Mouse (Mus musculus): ENCODE results near the gene Ociad1. TPM values are rescaled to one million over a fixed set of nuclear protein-coding genes. Genes with fewer than 3 reads are reported as not detected.

Gene Ociad1
- polyA plus RNA-seq, 1 experiment from 2014 or later: 212 TPM

DNA sequence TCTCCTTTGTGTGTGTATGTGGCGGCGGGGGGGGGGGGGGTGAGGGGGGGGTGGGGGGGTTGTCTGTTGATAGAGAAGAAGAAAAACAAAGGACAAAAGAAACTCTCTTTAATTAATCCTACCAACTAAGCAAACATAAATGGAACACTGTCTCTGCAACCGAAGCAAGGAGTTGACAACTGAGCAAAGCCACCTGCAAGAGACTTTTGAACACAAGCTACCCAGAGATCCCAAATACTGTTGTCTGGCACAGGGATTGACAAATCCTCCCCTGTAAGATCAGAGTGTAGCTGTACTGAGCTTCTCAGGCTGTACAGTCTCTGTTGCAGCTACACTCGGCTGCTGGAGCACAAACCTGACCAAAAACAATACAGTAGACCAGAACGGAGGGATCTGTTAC, 28.5 kb upstream of the Ociad1 start:
- H3K4me3 ChIP-seq: no peak overlapping the region
- H3K27me3 ChIP-seq: no peaks in the 10 kb centered on the region
- H3K9me3 ChIP-seq (replicated peaks): no peaks in the 10 kb centered on the region
- H3K9ac ChIP-seq: no peak overlapping the region
- no peaks in the 10 kb centered on the region for H3K4me1 ChIP-seq
- no peak for ATAC-seq
- 62% methylated on average over 5 of the region's 5 CpGs for WGBS
- H3K36me3 ChIP-seq (ENCODE audit: poor library complexity, severe bottlenecking): no peaks in the 10 kb centered on the region
- H3K27ac ChIP-seq: no peak overlapping the region
- H3K4me2 ChIP-seq: no peak overlapping the region

DNA sequence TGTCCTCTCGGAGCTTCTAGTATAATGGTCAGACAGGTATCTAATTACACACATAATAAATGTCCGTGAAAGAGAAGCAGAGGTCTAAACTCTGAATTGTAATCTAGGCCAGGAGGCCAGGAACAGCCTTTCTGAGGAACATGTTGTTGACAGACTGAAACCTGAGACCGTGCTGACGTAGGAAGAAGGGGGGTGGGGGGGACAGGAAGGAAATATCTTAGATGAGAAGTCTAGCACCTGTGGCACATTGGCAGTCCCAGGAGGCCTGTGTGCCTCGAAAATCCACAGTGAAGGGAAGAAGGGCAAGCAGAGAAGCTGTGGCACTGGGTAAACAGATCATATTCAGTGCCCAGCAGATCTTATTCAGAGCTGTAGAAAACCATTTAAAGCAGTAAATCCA, 27.1 kb upstream of the Ociad1 start:
- Histone ChIP-seq H3K27ac (no peak overlapping the region), H3K9me3 (replicated peaks) (no peaks in the 10 kb centered on the region), H3K27me3 (no peaks in the 10 kb centered on the region), H3K4me1 (no peaks in the 10 kb centered on the region), H3K4me3 (no peak overlapping the region), H3K4me2 (no peak overlapping the region), H3K36me3 (ENCODE audit: poor library complexity, severe bottlenecking) (no peaks in the 10 kb centered on the region), H3K9ac (no peak overlapping the region)
- 78% methylated on average over 5 of the region's 5 CpGs for WGBS
- ATAC-seq: no peak

DNA sequence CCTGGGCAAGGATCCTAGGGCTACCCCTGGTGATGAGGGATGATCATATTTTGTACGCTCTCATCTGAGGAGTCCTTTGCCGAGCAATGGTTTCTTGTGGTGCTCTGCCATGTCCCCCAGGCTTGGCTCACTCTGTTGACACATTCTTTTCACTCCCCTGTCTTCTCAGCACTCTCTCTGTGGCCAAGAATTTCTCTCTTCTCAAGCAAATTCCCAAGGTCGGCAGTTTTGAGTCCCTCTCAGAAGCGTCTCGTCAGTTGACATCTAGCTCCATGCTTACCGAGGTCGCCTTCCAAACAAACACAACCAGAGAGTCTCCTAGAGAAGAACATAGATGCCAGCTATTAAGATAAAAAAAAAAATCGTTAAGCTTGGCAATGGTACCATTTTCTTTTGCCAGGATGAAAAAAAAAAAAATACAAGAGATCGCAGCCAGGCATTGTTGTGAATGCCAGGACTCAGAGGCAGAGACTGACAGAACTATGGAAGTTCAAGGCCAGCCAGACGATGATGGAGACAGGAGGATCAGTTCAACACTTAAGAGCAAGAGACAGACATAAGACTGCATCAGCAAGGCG, 23.9 kb upstream of the Ociad1 start:
- Histone ChIP-seq H3K9ac (no peak overlapping the region), H3K27me3 (no peaks in the 10 kb centered on the region), H3K9me3 (replicated peaks) (no peaks in the 10 kb centered on the region), H3K4me1 (0 out of 2 replicates have a peak, but pooled peaks cover 6% of the 10 kb centered on the region), H3K27ac (no peak overlapping the region), H3K4me3 (no peak overlapping the region), H3K36me3 (ENCODE audit: poor library complexity, severe bottlenecking) (no peaks in the 10 kb centered on the region), H3K4me2 (no peak overlapping the region)
- WGBS: 84% methylated on average over 11 of the region's 11 CpGs
- no peak for ATAC-seq

DNA sequence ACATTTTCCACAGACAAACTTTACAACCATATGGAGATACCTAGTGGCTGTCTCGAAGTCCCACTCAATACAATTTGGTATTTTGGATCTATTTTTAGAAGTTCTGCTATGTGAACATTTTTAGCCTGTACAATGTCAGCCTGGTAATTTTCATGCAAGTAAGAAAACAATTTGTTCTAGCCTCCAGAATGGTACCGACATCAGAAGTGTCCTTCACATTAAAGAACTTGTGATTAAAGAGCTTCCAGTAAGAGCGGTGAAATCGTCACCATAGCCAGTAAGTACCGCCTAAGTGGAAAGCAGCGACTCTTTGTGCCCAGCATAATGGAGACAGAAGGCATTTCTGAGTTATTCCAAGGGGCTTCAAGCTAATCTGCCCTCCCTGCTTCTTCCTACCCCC, 22.0 kb upstream of the Ociad1 start:
- H3K4me2 ChIP-seq: no peak overlapping the region
- H3K36me3 ChIP-seq (ENCODE audit: poor library complexity, severe bottlenecking): no peaks in the 10 kb centered on the region
- no peak overlapping the region for H3K4me3 ChIP-seq
- no peak overlapping the region for H3K9ac ChIP-seq
- WGBS: 65% methylated on average over 6 of the region's 6 CpGs
- H3K9me3 ChIP-seq (replicated peaks): no peaks in the 10 kb centered on the region
- H3K4me1 ChIP-seq: 0 out of 2 replicates have a peak, but pooled peaks cover 6% of the 10 kb centered on the region
- no peak overlapping the region for H3K27ac ChIP-seq
- no peak for ATAC-seq
- no peaks in the 10 kb centered on the region for H3K27me3 ChIP-seq

DNA sequence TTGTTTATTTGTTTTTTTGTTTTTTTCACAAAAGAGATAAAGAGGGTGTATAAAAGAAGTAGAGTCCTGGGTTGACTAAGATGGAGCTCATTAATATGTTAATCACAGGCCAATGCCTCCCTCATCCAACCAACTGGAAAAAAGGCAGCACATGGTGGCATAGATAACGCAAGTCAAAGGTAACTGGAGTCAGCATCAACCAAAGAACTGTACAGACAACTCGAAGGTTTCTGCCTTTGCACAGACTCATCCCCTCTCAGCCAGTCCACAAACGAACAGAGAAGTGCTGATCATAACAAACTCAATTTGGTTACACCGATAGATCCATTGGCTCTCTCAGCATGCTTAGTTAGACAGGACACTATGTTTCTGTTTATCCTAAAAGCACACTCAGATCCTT, 19.4 kb upstream of the Ociad1 start:
- WGBS: 66% methylated on average over 4 of the region's 4 CpGs
- H3K9me3 ChIP-seq (replicated peaks): no peaks in the 10 kb centered on the region
- ATAC-seq: no peak
- no peak overlapping the region for H3K27ac ChIP-seq
- no peak overlapping the region for H3K4me3 ChIP-seq
- H3K9ac ChIP-seq: no peak overlapping the region
- no peaks in the 10 kb centered on the region for H3K36me3 ChIP-seq (ENCODE audit: poor library complexity, severe bottlenecking)
- no peak overlapping the region for H3K4me2 ChIP-seq
- H3K27me3 ChIP-seq: no peaks in the 10 kb centered on the region
- H3K4me1 ChIP-seq: 0 out of 2 replicates have a peak, but pooled peaks cover 6% of the 10 kb centered on the region

DNA sequence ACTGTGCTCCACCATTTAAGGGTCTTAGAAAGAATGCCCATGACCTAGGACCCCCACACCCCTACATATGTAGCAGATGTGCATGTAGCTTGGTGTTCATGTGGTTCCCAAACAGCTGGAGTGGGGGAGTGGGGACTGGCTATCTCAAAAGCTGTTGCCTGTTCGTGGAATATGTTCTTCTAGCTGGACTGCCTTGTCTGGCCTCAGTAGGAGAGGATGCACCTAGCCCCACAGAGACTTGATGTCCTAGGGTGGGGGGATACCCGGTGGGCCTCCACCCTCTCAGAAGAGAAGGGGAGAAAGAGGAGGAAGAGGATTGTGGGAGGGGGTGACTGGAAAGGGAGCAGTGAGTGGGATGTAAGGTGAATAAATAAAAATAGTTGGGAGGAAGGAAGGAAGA, 17.6 kb upstream of the Ociad1 start:
- H3K9ac ChIP-seq: no peak overlapping the region
- H3K9me3 ChIP-seq (replicated peaks): no peaks in the 10 kb centered on the region
- H3K4me2 ChIP-seq: no peak overlapping the region
- no peak for ATAC-seq
- no peaks in the 10 kb centered on the region for H3K36me3 ChIP-seq (ENCODE audit: poor library complexity, severe bottlenecking)
- H3K4me3 ChIP-seq: no peak overlapping the region
- H3K27ac ChIP-seq: no peak overlapping the region
- H3K27me3 ChIP-seq: no peaks in the 10 kb centered on the region
- peaks cover 12% of the 10 kb centered on the region; the same call in 1 of the 2 replicates for H3K4me1 ChIP-seq
- 90% methylated on average over 2 of the region's 2 CpGs for WGBS

DNA sequence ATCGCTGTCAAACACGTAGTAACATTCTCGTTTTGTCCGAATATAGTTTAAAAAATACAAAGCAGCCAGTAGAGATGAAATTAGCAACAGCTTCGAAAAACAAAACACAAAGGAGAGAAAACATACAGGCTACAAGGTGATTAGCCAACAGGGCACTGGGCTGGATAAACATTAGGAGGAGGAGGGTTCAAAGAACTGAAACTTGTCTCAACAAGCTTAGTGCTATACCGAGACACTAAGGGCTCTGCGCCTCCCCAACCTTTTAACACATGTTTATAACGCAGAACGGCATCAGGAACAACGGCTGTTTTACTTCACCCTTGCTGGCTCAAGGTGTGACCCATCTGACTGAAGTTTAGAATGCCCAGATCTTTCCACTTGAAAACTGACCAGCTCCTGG, 13.4 kb upstream of the Ociad1 start:
- Histone ChIP-seq H3K27ac (no peak overlapping the region), H3K36me3 (ENCODE audit: poor library complexity, severe bottlenecking) (no peaks in the 10 kb centered on the region), H3K4me2 (no peak overlapping the region), H3K4me3 (no peak overlapping the region), H3K9ac (no peak overlapping the region), H3K27me3 (no peaks in the 10 kb centered on the region), H3K9me3 (replicated peaks) (no peaks in the 10 kb centered on the region), H3K4me1 (peaks cover 7% of the 10 kb centered on the region; the same call in 1 of the 2 replicates)
- ATAC-seq: no peak
- WGBS: 78% methylated on average over 10 of the region's 10 CpGs

- no peak overlapping the region for H3K9ac ChIP-seq
- H3K27me3 ChIP-seq: no peaks in the 10 kb centered on the region
- no peak overlapping the region for H3K27ac ChIP-seq
- no peak overlapping the region for H3K4me2 ChIP-seq
- WGBS: 56% methylated on average over 4 of the region's 4 CpGs
- H3K9me3 ChIP-seq (replicated peaks): no peaks in the 10 kb centered on the region
- peaks cover 7% of the 10 kb centered on the region; the same call in 1 of the 2 replicates for H3K4me1 ChIP-seq
- ATAC-seq: no peak
- no peak overlapping the region for H3K4me3 ChIP-seq
- H3K36me3 ChIP-seq (ENCODE audit: poor library complexity, severe bottlenecking): no peaks in the 10 kb centered on the region
Observed at GRCm38 (mm10) chr5:73279732-73280566, 12.6 kb upstream of the Ociad1 start.

- no peak overlapping the region for H3K4me3 ChIP-seq
- ATAC-seq: no peak
- H3K9me3 ChIP-seq (replicated peaks): no peaks in the 10 kb centered on the region
- peaks cover 7% of the 10 kb centered on the region; the same call in 1 of the 2 replicates for H3K4me1 ChIP-seq
- no peaks in the 10 kb centered on the region for H3K36me3 ChIP-seq (ENCODE audit: poor library complexity, severe bottlenecking)
- no peak overlapping the region for H3K27ac ChIP-seq
- H3K4me2 ChIP-seq: no peak overlapping the region
- WGBS: 79% methylated on average over 4 of the region's 4 CpGs
- no peaks in the 10 kb centered on the region for H3K27me3 ChIP-seq
- H3K9ac ChIP-seq: no peak overlapping the region
Observed at GRCm38 (mm10) chr5:73280567-73280850, 12.1 kb upstream of the Ociad1 start.

- ATAC-seq: no peak
- Histone ChIP-seq H3K4me3 (no peak overlapping the region), H3K27me3 (no peaks in the 10 kb centered on the region), H3K4me1 (peaks cover 7% of the 10 kb centered on the region; the same call in 1 of the 2 replicates), H3K27ac (no peak overlapping the region), H3K9ac (no peak overlapping the region), H3K36me3 (ENCODE audit: poor library complexity, severe bottlenecking) (no peaks in the 10 kb centered on the region), H3K4me2 (no peak overlapping the region), H3K9me3 (replicated peaks) (no peaks in the 10 kb centered on the region)
Observed at GRCm38 (mm10) chr5:73284046-73284445, 8.5 kb upstream of the Ociad1 start.

GRCm38 (mm10) chr5:73285470-73285978, 7.1 kb upstream of the Ociad1 start:
- no peaks in the 10 kb centered on the region for H3K36me3 ChIP-seq (ENCODE audit: poor library complexity, severe bottlenecking)
- H3K27ac ChIP-seq: no peak overlapping the region
- no peaks in the 10 kb centered on the region for H3K4me1 ChIP-seq
- H3K4me2 ChIP-seq: no peak overlapping the region
- WGBS: 89% methylated on average over 3 of the region's 3 CpGs
- H3K9me3 ChIP-seq (replicated peaks): no peaks in the 10 kb centered on the region
- H3K27me3 ChIP-seq: no peaks in the 10 kb centered on the region
- no peak overlapping the region for H3K9ac ChIP-seq
- no peak overlapping the region for H3K4me3 ChIP-seq
- no peak for ATAC-seq

DNA sequence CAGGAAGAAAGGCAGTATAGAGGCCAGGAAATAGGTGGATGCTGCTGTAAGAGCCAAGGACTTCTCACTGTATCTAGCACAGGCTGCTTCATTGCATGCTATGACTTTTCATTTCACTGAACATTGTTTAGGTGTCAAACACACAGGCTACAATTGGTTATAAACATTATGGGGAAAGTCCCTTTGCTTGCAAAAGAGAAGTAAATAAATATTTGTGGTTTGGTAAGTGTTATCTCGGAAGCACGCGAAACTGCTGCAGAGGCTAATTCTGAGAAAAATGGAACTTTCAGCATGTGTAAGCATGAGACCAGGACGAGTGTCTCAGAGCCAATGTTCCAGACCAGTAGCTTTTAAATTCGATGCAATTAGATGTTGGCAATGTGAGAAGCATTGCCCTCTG, 6.0 kb upstream of the Ociad1 start:
- no peaks in the 10 kb centered on the region for H3K36me3 ChIP-seq (ENCODE audit: poor library complexity, severe bottlenecking)
- WGBS: 92% methylated on average over 5 of the region's 5 CpGs
- H3K4me2 ChIP-seq: no peak overlapping the region
- no peaks in the 10 kb centered on the region for H3K9me3 ChIP-seq (replicated peaks)
- no peak for ATAC-seq
- H3K9ac ChIP-seq: no peak overlapping the region
- no peaks in the 10 kb centered on the region for H3K27me3 ChIP-seq
- no peaks in the 10 kb centered on the region for H3K4me1 ChIP-seq
- no peak overlapping the region for H3K27ac ChIP-seq
- no peak overlapping the region for H3K4me3 ChIP-seq

All from forebrain, embryonic 13.5 days (tissue).